Mouse (Mus musculus): ENCODE results near the gene Asb18.
A peak's percentile ranks its signal among the peaks of the same experiment; 100 is the strongest.

Asb18 gene

DNA sequence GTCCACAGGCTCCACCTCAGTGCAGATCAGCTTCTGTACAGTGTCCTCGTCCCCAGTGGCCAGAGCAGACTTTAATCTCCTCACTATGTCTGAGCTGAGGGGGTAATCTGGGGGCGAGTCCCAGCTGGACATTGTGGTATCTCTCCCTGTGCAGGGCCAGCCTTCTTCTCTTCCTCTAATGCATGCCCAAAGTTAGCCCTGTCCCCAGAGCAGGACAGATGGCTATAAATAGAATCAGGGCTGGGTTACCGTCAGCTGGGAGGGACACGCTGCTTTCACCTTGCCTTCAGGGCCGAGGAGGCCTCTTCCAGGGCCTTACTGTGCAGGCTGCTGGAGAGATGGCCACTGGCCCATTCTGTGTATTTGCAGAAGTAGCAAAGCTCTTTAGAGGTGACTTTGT lies at the start of gene Asb18:
TSS of gene Asb18 (minus strand) at position 221 of the 400 bp plus-strand sequence.
- DNase-seq, result peak; percentile 42 to 56

DNA sequence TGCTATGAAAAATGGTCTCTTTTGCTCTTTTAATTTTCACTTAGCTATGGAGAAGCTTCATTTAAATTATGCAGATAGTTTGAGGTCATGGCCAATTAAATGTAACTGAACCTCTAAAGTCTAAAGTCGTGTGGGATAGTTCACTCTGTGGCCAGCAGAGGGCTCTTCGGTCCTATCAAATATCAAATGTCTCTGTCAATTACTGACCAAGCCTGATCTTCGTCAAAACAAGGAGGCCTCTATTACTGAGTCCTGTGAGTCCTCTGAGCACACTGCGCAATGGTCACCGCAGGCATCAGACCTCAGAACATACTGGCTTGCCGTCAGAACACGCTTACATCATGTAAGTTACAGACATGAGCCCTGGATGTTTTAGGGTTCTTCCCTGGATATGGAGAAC lies 46.1 kb upstream of the Asb18 start:
- DNase-seq, result peak; percentile 34 to 65

DNA sequence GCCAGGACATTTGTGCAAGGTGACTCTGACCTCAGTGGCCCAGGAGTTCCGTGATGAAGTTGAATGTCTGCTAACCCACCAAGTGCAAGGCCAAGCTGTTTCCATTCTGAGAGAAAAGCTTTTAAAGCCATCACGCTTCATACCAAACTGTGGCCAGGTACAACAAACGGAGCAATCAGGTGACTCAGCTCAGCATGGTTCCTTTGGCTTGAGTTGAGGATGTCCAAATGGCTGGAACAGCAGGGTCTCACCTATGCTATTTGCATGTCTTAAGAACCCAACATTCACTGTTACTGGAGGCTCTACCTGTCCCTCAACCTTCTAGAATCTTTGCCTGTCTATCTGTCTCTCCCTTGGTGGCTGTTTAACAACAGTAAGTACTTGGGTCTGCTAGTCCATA lies 45.6 kb upstream of the Asb18 start:
- DNase-seq, result no peak

DNA sequence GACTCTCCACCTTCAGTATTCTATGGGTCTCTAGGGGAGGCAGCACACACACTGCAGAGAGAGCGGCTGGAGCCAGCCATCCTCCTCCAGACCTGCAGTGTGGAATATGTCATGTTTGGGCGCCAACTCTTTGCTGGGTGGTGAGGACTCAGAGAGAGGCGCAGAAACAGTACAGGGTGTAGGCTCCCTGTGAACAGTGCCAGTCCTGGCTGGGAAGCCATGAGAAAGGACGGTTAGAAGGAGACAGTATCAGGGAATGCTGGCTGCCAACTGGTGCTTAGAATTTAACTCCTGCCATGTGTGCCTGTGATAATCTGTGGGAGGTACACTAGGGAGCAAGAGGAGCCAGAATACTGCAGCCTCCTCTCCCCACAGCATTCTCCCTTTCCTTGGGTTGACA lies 40.5 kb upstream of the Asb18 start:
- DNase-seq, result no peak

DNA sequence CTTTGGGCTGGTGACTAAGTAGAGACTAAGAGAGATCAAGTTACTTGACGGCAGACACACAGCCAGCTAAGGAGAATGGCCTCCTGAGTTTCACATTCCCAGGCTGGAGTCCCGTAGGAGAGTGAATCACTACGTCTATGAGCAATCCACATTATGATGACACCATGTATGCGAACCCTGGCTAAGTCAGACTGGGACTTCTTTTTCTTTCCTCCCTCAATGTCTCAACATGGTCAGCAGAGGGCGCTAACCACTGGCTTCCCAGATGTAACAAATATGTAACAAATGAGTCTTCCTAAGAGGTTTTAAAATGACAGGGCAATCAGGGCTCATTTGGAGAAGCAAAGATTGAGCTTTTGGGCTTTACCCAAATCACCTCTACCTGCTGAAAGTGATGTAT lies 36.9 kb upstream of the Asb18 start:
- peak; percentile 47 to 51 for DNase-seq

DNA sequence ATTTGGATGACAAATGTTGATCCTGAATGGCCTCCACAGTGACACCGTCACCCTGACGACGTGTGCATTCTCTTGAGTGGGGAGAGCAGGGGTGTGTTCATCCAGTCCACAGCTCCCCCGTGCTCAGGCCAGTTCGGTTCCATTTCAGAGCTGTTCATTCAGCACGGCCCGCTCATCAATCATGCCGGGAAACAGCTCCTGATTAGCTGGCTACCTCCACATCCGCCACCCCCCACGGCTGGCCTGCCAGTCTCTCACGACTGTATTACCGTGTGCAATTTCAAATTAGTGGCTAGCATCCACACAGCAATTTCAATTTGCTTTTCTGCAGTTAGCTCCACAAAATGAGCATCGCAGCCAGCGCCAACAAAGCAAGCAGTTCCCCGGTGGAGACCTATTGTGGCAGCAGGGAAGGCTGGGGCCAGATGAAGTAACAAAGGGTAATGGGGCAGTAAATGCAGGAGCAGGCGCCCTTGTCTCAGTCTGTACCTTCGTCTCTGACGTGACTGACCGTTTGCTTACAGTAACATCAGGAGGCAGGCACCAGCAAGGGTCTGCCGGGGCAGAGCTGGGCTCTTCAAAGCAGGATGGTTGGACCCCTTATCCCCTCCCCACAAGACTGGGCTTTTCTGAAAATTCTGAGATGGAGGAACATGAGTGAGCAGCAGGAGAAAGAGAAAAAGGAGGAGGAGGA lies 35.7 kb upstream of the Asb18 start:
- no peak for DNase-seq

DNA sequence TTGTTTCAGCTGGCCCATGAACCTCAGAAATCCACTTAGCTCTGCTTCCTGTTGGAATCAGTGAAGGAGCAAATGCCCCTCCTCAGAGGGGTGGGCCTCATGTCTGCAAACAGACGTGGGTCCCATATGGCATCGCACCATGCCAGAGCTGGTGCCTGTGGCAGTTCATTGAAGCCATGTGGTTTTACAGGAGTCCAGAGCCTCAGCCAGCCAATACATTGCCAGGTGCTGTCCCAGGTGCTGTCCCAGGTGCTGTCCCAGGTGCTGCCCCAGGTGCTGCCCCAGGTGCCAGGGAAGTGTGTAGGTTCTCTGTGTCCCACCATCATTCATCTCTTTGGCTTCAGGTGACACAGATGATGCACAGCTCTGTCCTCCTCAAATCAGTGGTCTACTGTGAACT lies 13.8 kb upstream of the Asb18 start:
- DNase-seq, result no peak

DNA sequence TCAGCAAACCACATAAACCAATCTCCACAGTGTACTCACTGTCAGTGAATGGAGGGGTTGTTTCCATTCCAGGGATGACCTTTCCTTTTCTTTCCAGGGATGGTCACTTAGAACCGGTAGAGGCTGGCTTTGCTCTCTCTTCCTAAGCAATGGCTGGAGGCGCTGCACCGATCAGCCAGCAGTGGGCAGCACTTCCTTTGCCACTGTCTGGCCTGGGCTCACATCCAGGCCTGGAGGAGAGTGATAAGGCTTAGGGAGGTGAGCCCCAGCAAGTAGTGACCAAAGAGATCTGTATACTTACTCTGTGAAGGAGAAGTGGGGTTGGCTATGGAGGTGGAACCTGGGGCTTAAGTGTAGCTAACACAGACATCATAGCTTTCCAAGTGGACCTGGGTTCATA lies 12.5 kb upstream of the Asb18 start:
- DNase-seq, result peak; percentile 16 to 19

DNA sequence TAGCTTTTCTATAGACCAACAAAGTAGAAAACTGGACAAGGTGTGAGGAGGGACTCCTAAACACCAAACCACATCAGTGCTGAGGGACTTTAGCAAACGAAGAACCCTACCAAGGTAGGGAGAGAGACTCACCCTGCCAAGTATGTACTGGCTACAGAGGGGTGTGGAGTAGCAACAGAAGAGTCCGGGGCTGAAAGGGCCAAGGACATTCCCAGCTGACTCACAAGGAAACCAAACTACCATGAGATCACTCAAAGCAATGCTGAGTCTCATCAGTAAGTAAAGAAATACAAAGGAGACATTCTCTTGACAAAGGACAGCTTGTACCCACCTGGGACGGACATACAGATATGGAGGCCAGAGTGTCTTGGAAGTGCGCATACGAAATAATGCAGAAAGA lies 5.9 kb upstream of the Asb18 start:
- DNase-seq, result no peak

DNA sequence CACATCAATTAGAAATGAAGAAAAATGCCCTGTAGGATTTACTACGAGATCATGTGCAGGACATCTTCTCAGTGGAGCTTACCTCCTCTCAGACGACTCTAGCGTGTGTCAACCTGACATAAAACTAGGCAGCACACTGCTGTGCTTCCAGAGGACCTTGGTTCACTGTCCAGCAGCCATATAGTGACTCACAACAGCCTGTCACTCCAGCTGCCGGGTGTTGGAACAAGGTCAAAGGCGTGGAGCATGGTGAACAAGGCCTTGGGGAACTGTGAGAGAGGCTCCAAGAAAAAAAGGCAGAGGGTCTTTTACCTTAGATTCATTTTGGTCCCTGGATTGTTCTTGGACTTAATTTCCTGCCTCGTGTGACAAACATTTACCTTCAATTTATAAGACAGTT lies 3.6 kb upstream of the Asb18 start:
- DNase-seq, result no peak

DNA sequence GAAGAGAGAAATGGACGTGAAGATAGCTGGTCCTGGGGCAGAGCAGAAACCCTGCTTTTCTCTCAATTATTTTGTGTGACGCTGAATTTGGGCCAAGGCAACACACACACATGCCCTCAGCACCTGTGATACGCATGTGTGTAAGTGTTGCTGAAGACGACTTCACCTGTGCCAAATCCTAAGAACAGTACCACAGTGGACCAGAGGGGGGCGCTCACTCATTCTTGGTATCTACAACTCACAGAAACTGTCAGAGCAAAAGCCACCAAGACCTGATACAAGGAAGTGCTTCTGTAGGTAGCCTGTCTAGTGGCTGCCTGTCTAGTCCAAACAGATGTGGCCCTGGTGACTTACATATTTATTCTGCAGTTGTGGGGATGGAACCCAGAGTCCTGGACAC lies 1.2 kb downstream of the Asb18 start:
- peak; percentile 9 to 22 for DNase-seq

DNA sequence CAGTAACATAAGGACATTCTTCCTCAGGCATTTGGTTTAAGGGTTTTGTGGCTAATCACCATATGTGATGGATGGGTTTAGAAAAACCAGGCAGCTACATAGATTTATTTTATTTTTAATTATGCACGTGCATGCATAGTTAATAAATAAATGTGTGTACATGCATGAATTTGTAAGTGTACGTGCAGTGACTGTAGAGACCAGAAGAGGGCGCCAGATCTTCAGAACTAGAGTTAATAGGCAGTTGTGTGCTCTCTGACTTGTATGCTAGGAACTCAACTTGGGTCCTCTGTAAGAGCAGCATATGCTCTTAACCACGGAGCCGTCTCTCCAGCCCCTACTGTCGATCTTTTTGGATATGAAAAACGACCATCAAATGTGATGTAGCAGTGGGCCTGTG lies 1.6 kb downstream of the Asb18 start:
- DNase-seq, result no peak

DNA sequence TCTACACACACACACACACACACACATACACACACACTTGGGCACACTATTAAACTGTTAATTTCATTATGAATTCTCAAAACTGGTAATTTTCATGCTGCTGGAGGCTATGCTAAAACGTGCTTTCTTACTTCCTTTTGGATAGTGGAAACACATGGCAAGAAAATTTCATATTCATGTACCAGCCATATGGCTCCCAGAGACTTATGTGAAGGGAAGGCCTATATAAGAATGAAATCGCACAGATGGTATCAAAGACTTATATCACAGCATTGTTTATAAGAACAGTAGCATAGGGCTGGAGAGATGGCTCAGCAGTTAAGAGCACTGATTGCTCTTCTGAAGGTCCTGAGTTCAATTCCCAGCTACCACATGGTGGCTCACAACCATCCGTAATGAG lies 2.3 kb downstream of the Asb18 start:
- no peak for DNase-seq

DNA sequence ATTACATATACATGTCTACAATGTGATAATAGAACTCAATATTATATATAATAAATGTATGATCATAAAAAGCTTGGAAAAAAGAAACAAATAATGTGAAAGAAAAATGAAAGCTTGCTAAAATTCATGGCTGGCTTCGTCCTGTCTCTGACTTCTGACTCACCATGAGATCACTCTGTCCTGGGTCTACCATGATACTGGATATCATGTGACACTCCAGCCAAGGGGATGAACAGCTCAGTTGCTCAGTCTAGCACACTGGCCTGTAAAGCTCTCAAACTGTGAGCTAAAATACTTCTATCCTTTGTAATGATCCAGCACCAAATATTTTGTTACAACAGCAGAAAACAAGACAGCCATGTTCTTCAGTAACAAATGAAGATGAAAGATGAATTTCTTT lies 4.4 kb downstream of the Asb18 start:
- no peak for DNase-seq

DNA sequence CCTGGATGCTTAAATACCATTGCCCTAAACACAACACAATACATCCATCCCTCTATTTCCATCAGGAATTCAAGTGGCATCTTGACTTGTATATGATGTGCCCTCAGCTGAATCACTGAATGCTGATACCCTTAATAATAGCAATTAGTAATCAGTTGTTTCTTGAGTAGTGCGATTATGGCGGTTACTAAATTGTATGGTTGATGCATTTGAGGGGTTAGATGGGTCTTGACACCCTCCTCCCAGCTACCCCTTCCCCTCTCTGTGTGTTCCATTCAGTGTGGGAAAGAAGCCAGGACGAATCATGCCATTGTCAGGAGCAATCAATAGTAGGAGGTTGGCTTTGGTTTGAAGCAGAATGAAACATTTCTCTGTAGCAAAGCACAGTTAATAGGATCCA lies 5.3 kb downstream of the Asb18 start:
- DNase-seq, result no peak

DNA sequence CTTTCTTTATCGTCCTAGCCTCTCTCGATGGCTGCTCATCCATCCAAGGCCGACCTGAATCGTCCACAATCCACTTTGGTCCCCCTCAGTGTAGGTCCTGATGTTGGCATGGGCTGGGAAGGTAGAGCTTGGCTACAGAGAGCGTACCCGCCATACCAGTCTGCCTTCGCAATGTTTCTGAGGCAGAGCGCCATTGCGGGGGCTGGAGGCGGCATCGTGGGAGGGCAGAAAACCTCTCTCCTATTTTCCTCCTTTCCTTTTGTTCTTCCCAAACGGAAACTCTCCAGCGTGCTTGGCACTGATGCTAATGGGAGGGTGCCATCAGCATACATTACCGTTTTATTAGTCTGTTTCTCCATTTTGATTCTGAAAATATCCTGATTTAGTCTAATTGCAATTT lies 7.8 kb downstream of the Asb18 start:
- peak; percentile 7 to 16 for DNase-seq

DNA sequence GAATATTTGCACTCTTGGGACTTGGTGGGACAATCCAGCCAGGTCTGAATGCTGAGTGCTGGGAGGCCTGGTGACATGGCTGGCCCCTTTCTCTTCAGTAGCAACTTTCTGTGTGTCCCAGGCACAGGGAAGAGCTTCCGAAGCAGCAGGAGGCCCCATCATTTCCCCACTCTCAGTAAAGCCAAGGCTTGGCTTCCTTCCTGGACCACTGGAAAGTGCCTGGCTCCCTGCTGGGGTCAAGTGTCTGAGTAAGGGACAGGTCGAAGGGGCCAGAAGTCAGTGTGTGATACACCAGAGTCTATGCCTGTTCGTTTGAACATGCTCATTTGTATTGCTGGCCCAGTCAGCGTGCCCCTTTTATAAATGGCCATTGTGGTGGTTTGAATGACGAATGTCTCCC lies 13.5 kb downstream of the Asb18 start:
- no peak for DNase-seq

DNA sequence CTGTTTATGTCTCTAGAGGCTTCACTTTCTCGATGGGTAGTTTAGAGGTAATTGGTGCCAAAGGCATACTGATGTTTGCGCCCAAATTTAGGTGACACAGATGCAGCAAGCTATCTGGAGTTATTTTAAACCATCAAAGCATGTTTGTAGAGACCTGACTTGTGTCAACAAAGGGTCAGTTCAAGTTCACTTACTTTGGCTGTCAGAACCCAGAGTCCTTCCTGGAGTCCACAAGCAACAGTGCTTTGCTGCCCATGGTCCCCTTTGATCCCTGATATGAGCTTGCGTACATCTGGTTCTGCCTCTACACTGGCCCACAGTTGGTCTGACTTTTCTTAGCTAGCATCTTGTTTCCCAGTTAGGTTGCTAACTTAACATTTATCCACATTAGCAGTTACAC lies 14.6 kb downstream of the Asb18 start:
- DNase-seq, result no peak

DNA sequence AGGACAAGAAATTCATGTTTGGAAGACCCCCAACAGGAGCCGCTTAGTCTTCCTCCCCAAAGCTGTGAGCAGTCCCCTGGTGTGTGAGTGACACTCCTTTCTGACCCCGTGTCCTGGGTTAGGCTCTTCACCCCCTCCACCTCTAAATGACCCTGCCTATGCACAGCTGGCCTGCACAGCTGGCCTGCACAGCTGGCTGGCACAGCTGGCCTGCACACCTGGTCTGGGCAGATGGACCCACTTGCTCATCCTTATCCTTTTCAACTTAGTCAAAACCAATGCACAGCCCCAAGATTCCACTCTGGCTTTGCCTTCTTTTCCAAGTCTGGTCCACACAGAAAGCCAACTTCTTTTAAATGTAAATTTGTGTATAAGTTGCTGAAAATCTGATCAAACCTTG lies 15.8 kb downstream of the Asb18 start:
- no peak for DNase-seq

DNA sequence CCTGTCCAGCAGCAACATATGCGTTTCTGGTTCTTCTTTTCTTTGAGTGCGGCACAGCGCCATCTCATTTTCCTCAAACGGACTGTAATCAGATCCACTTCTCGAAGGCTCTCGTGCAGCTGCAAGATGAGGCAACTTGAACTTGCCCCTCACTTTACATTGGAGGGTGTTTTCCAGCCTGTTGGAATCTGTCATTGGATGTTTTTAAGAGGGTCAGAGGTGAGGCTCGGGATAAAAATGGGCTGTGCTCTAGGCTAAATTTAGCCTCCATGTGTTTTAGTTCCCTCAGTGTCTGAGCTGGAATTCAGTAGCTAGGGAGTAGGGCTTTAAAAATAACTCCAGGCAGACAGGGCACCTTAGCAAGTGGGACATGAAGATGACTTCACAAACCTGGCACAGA lies 16.4 kb downstream of the Asb18 start:
- DNase-seq, result no peak

DNA sequence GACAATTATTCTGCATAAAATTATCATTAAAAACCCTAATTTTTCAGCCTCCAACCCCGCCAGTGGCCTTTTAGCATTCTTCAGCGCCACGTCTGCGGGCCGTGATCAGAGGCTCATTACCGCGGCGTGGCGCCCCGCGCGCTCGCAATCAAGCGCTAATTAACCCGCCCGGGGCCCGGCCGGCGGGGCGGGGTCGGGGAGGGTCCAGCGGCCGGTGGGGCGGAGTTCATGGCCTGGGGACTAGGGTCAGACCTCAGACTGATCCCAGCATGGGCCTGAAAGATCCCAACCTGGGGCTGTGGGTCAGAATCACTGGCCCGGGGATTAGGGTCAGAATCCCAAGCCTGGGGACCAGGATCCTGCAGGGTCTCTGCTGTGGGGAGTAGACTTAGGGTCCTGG lies 22.2 kb downstream of the Asb18 start:
- no peak for DNase-seq

DNA sequence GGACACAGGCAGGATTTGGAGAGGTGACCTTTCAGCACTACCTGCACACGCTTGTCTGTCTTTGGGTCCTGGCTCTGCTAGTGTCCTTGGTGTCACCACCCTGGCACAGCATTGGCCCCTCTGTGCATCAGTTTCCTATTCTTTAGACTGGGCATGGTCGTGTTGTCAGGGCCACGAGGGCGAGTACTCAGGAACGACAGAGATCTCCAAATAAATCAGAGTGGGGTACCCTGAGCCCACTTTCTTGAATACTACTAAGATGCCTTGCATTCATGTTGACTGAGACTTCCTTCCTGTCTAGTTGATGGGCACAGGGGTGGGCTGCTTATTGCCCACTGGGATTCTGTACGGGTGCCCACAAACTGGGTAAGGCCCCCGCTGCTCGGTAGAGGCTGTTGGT lies 37.2 kb downstream of the Asb18 start:
- DNase-seq, result no peak

DNA sequence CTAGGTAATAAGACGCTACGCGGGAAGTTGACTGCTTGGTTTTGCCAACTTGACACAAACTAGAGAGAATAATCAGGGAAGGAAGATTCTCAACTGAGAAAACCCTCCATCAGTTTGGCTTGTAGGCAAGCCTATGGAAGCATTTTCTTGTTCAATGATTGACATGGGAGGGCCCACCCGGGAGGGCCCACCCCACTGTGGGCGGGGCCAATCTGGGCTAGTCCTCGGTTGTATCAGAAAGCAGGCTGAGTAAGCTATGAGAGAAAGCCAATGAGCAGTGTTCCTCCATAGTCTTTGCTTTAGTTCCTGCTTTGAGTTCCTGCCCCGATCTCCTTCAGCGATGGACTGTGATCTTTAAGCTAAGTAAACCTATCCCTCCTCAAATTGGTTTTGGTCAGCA lies 38.1 kb downstream of the Asb18 start:
- DNase-seq, result no peak

DNA sequence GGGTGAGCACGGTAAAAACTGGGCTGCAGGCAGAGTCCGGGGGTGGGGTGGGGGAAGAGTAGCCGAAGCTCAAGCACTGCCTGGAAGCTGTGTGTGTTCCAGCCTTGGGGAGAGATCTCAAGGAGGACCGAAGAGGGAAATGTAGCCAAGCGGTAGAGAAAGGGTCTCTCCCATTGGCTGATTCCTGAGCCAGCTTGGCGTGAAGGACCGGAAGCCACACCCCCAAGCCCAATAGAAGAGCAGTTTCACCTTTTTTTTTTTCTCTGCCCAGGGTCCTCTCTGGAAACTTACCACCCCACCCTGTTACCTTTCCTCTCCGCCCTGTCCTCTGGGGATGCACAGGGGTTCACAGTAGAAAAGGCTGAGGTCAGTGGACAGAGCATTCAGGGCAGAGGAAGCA lies 39.9 kb downstream of the Asb18 start:
- DNase-seq, result no peak

DNA sequence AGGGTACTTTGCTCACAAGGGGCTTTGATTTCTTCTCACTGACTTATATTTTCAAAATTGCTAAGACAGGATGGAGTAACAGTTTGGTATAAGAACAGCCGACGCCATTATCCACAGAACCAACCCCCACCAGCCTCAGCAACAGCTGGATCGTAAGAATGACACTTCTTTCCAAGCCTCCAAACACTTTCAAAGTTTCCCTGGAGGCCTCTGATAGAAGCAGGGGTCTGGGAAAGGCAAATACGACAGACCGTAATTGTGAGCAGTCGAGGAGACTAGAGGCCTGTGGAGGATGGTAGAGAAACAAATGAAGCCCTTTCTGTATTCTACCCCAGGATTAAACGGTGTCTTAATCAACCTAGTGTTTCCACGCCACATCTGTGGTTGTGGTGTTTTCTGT lies 42.6 kb downstream of the Asb18 start:
- DNase-seq, result no peak

DNA sequence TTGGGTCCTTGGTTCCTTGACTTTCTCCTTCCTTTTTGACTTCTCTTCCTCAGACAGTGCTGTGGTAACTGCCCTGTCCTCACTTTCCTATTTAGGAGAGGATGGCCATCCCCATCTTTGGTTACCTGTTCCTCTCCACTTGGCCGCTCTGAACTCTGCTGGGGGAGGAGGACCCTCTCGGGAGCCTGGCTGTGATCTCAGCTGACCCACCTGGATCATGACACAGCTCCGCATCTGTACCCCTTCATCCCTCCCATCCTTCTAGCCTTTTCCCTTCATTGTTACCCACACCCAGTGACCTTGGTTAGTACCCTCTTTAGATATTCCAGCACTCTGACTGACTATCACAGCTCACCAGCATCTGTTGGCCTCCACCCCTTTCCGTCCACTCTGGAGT lies 44.8 kb downstream of the Asb18 start:
- no peak for DNase-seq

Measured in cerebellum, adult 18-20 months (tissue).